Mouse (Mus musculus): ENCODE data around the gene Rmnd5a.

GRCm38 (mm10) chr6:71439506-71440216 lies 776 bp downstream of the Rmnd5a start:
- no peak for TF ChIP-seq CTCF (conservative IDR thresholded peaks at IDR 0.05 in 1 of 2, IDR thresholded peaks at IDR 0.05 in 1 of 2; ENCODE audit: low read depth in 2 of 2, low read length in 2 of 2)
- no peak for TF ChIP-seq POLR2A (IDR thresholded peaks at IDR 0.05; ENCODE audit: low read depth, low read length)
- TF ChIP-seq KAT2A (IDR thresholded peaks at IDR 0.05; ENCODE audit: insufficient replicate concordance, low read length), result no peak
- no peak for TF ChIP-seq RAD21 (IDR thresholded peaks at IDR 0.05; ENCODE audit: low read depth, low read length)
- TF ChIP-seq JUND (conservative IDR thresholded peaks at IDR 0.05; ENCODE audit: low read depth, low read length), result no peak
- peak; percentile 34; the same call in 1 of the 2 replicates for TF ChIP-seq ELF1 (IDR thresholded peaks at IDR 0.05; ENCODE audit: low read depth, low read length)
- TF ChIP-seq CHD2 (IDR thresholded peaks at IDR 0.05; ENCODE audit: low read length), result no peak
- TF ChIP-seq MEF2A (IDR thresholded peaks at IDR 0.05; ENCODE audit: borderline replicate concordance, low read depth, low read length), result no peak
- no peak for TF ChIP-seq RCOR1 (conservative IDR thresholded peaks at IDR 0.05; ENCODE audit: low read depth, low read length)
- TF ChIP-seq ZMIZ1 (IDR thresholded peaks at IDR 0.05; ENCODE audit: low read depth, low read length), result no peak
